Mouse (Mus musculus) neutrophil, adult 5-6 weeks (primary cell): ENCODE results near the gene Pde9a. TPM values are rescaled to one million over a fixed set of nuclear protein-coding genes. Genes with fewer than 3 reads are reported as not detected.

Source experiments
- ATAC-seq: fragments of 151-379, 151-347 bp; 2 replicates; pipeline ENCODE4 v1.8.0; 2017; ENCODE audit warnings: mild to moderate bottlenecking, moderate TSS enrichment; ENCODE audit not compliant: insufficient number of reproducible peaks, poor library complexity, low FRiP score, severe bottlenecking; ENCODE audit errors: extremely low read depth
- total RNA-seq: library from RNA; stranded (forward); fragments of 200-1000 nt; gene quantifications from 2 replicates; pipeline ENCODE4 v1.2.3, GENCODE M21; 2017

The Pde9a gene
- total RNA-seq, 1 experiment from 2014 or later = 1.2 TPM

GRCm38 (mm10) chr17:31383320-31383719 lies 2.7 kb upstream of the Pde9a start:
- ATAC-seq = no peak

- no peak for ATAC-seq
Observed at GRCm38 (mm10) chr17:31384968-31385627, 912 bp upstream of the Pde9a start.

- no peak for ATAC-seq
Observed at GRCm38 (mm10) chr17:31386766-31387275, 811 bp downstream of the Pde9a start.

- ATAC-seq = no peak
Observed at GRCm38 (mm10) chr17:31389432-31390050, 3.5 kb downstream of the Pde9a start.

GRCm38 (mm10) chr17:31391462-31391861 lies 5.5 kb downstream of the Pde9a start:
- ATAC-seq = no peak

- ATAC-seq = no peak
Observed at GRCm38 (mm10) chr17:31392041-31392440, 6.0 kb downstream of the Pde9a start.

- ATAC-seq = no peak
Observed at GRCm38 (mm10) chr17:31393811-31394210, 7.8 kb downstream of the Pde9a start.

- no peak for ATAC-seq
Observed at GRCm38 (mm10) chr17:31400294-31400693, 14.3 kb downstream of the Pde9a start.

- no peak for ATAC-seq
Observed at GRCm38 (mm10) chr17:31401160-31401559, 15.2 kb downstream of the Pde9a start.

- ATAC-seq = no peak
Observed at GRCm38 (mm10) chr17:31402713-31403112, 16.7 kb downstream of the Pde9a start.

GRCm38 (mm10) chr17:31405694-31406227 lies 19.8 kb downstream of the Pde9a start:
- ATAC-seq = no peak

- ATAC-seq = no peak
Observed at GRCm38 (mm10) chr17:31409741-31410350, 23.8 kb downstream of the Pde9a start.

- no peak for ATAC-seq
Observed at GRCm38 (mm10) chr17:31415258-31415657, 29.2 kb downstream of the Pde9a start.

- no peak for ATAC-seq
Observed at GRCm38 (mm10) chr17:31418804-31419597, 33.0 kb downstream of the Pde9a start.

GRCm38 (mm10) chr17:31419598-31419950 lies 33.6 kb downstream of the Pde9a start:
- no peak for ATAC-seq

- no peak for ATAC-seq
Observed at GRCm38 (mm10) chr17:31419995-31420394, 34.0 kb downstream of the Pde9a start.

- no peak for ATAC-seq
Observed at GRCm38 (mm10) chr17:31420658-31421057, 34.6 kb downstream of the Pde9a start.

GRCm38 (mm10) chr17:31422381-31422780 lies 36.4 kb downstream of the Pde9a start:
- ATAC-seq = no peak

GRCm38 (mm10) chr17:31423020-31423419 lies 37.0 kb downstream of the Pde9a start:
- ATAC-seq = no peak
